18 mouse cellular contexts compared by ENCODE assay signal in the genomic region with DNA sequence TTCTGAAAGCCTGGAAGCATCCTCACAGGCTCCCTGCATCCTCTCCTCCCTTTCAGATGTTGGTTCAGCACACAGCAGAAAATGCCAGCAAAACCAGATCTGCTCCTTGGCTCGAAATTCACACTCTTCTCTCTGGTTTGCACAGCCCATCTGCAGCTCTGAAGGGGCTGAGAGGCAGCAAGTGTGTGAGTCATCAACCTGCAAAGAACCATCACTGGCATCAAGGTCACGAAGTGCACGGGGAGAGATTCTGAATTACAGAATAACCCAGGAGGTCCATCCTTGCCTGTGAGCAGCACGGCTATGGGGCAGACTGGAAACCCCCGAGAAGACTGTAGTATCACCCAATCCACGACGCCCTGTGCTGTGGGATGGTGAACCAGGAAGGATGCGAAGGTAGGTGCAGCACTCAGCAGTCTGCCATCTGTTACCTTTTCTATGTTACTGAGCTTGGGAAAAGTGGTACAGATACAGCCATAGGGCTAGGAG. TPM values are rescaled to one million over a fixed set of nuclear protein-coding genes. Genes with fewer than 3 reads are reported as not detected.
A peak's percentile ranks its signal among the peaks of the same experiment; 100 is the strongest.
DNase-seq lines count a peak whose midpoint lies in the region; ATAC-seq and TF ChIP-seq lines count a peak whose summit lies in the region.
"Had no signal": no experiment of that assay in that cellular context is flagged by ENCODE, and none has a peak within 500 bp of the region (broad histone marks: within the 10 kb centered on the region; RNA-seq: fewer than 3 reads in every experiment).

No protein-coding gene starts in this region.

- ATAC-seq in CD4-positive, CD25-positive, alpha-beta regulatory T cell, adult 4 months: no peak
- ATAC-seq: midbrain, embryonic 15.5 days had no signal

- TF ChIP-seq POLR2A in cortical plate, adult 2 months (IDR thresholded peaks at IDR 0.05; ENCODE audit: extremely low read depth, insufficient read depth, low read length): no peak

- TF ChIP-seq CTCF in cortical plate, adult 2 months (IDR thresholded peaks at IDR 0.05; ENCODE audit: extremely low read depth, insufficient read depth, low read length): no peak

- DNase-seq in adrenal gland, postnatal 36 days: peak; percentile 31 to 43
- DNase-seq in adrenal gland, postnatal 4 days (ENCODE audit: low spot score in 2 of 2): no peak
- peak; percentile 28 for DNase-seq in left cerebral cortex, adult 11 months (ENCODE audit: low spot score)
- no peak for DNase-seq in left cerebral cortex, postnatal 10 days (ENCODE audit: extremely low spot score in 1 of 2, low spot score in 2 of 2)
- DNase-seq in left cerebral cortex, postnatal 36 days (ENCODE audit: low spot score in 2 of 2): peak; percentile 62 to 66
- no peak for DNase-seq in lung, postnatal 10 days
- DNase-seq: kidney, adult 8-10 months; lung, postnatal 36 days; thymus, postnatal 36 days had no signal

- H3K4me1 ChIP-seq in cortical plate, adult 2 months (ENCODE audit: control insufficient read depth, insufficient read depth, low read length): peaks cover 12% of the 10 kb centered on the region
- H3K4me1 ChIP-seq: limb, embryonic 10.5 days; midbrain, embryonic 15.5 days had no signal

- H3K4me3 ChIP-seq in cortical plate, adult 2 months (ENCODE audit: insufficient read depth, low read length): no peak overlapping the region
- H3K4me3 ChIP-seq: heart, embryonic 15.5 days; limb, embryonic 10.5 days; midbrain, embryonic 15.5 days; neural tube, embryonic 12.5 days had no signal

- H3K27ac ChIP-seq in cortical plate, adult 2 months (ENCODE audit: insufficient read depth, low read length): peak overlapping the region; percentile 32
- H3K27ac ChIP-seq: heart, embryonic 15.5 days; hindbrain, embryonic 14.5 days; limb, embryonic 10.5 days; liver, embryonic 14.5 days; midbrain, embryonic 15.5 days; neural tube, embryonic 12.5 days had no signal

- intact Hi-C loops in left cerebral cortex, postnatal 10 days (cut with DNase I): no loop called here
- intact Hi-C loops in left cerebral cortex, postnatal 36 days (cut with DNase I): loop anchor here (10.0 kb wide), 1 partner anchor 80 kb away; no protein-coding TSS in a partner anchor

RNA-seq across cellular contexts. Expression of gene 1700086D15Rik, which starts 24.4 kb away (rescaled TPM):
- under 1 TPM; 0.33 to 0.36 TPM for total RNA-seq in adrenal gland, postnatal 36 days (2021)
- under 1 TPM; 0.68 to 0.81 TPM for total RNA-seq in adrenal gland, postnatal 4 days (2021)
- 1 to 10 TPM; 3.1 to 4.2 TPM for total RNA-seq in left cerebral cortex, postnatal 10 days (2021)
- 0.90 and 1.0 TPM in 2 replicates for polyA plus RNA-seq in cortical plate, adult 2 months (2012; rRNA removed)
- 1 to 10 TPM; 2.1 to 3.7 TPM for total RNA-seq in left cerebral cortex, postnatal 36 days (2021)
- polyA plus RNA-seq in CD4-positive, CD25-positive, alpha-beta regulatory T cell, adult 4 months (2017; shearing (Covaris generic)): not detected
- polyA plus RNA-seq: embryonic facial prominence, embryonic 11.5 days; limb, embryonic 10.5 days; liver, embryonic 14.5 days; neural tube, embryonic 12.5 days had no signal

RNA-seq across cellular contexts. Expression of gene Arhgap44, which starts 27.5 kb away (rescaled TPM):
- total RNA-seq in adrenal gland, postnatal 36 days (2021): 10 to 100 TPM in 1 of 2 experiments, 1 to 10 TPM in 1; 8.3 to 10.6 TPM
- total RNA-seq in adrenal gland, postnatal 4 days (2021): 10 to 100 TPM in 1 of 2 experiments, 1 to 10 TPM in 1; 9.5 to 11.0 TPM
- 100 to 1,000 TPM; 136 to 139 TPM for total RNA-seq in left cerebral cortex, postnatal 10 days (2021)
- polyA plus RNA-seq in cortical plate, adult 2 months (2012; rRNA removed): 60.5 and 61.1 TPM in 2 replicates
- total RNA-seq in left cerebral cortex, postnatal 36 days (2021): 100 to 1,000 TPM; 145 to 152 TPM
- under 1 TPM; 0.29 to 0.31 TPM for polyA plus RNA-seq in CD4-positive, CD25-positive, alpha-beta regulatory T cell, adult 4 months (2017; shearing (Covaris generic))

Comparison
In these comparisons a context has a peak if more than half of its experiments do, and no peak if none do; other contexts are left out.
1. DNase-seq: peak in adrenal gland, postnatal 36 days (2 of 2), left cerebral cortex, adult 11 months (single experiment) and left cerebral cortex, postnatal 36 days (2 of 2); none in adrenal gland, postnatal 4 days (0 of 2), left cerebral cortex, postnatal 10 days (0 of 2) and lung, postnatal 10 days (single experiment).
2. RNA of gene Arhgap44, which starts 27.5 kb away (total RNA-seq): 145 to 152 TPM in left cerebral cortex, postnatal 36 days and 136 to 139 TPM in left cerebral cortex, postnatal 10 days; 9.5 to 11.0 TPM in adrenal gland, postnatal 4 days and 8.3 to 10.6 TPM in adrenal gland, postnatal 36 days; every median in the first group is over 10 times any median in the second.